Comparison of ENCODE assay signal across 9 mouse cellular contexts in the genomic region with DNA sequence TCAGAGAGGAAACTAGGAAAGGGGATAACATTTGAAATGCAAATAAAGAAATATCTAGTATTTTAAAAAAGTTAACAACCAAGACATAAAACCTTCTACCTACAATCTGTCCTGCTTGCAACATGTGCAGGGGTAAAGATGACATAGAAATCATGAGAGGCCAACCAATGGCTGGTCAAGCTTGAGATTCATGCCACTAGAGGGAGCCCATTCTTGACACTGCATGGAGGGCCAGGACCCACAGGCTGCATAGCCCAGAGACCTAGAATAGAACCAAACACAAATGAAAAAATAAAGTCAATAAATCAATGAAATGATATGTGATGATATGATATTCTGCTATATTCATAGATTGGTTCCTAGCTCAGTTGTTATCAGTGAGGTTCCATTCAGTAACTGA.
DNase-seq lines count a peak whose midpoint lies in the region; ATAC-seq lines count a peak whose summit lies in the region.
"Had no signal": no experiment of that assay in that cellular context is flagged by ENCODE, and none has a peak within 500 bp of the region (broad histone marks: within the 10 kb centered on the region; RNA-seq: fewer than 3 reads in every experiment).

No protein-coding gene starts in this region.

- no peak overlapping the region for H3K4me2 ChIP-seq in hindbrain, embryonic 16.5 days (ENCODE audit: low read length)
- no peak overlapping the region for H3K4me2 ChIP-seq in embryonic facial prominence, embryonic 12.5 days (replicated peaks)

- peak; percentile 7 for DNase-seq in hindbrain, embryonic 10.5 days (ENCODE audit: low spot score)
- DNase-seq in 416B (ENCODE audit: low read depth), result peak; percentile 47
- peak; percentile 57 for DNase-seq in adipocyte (ENCODE audit: low spot score)
- DNase-seq in ovary, postnatal 14 days (ENCODE audit: low spot score), result no peak
- DNase-seq in heart, adult 8-10 months (ENCODE audit: low spot score), result no peak
- no peak for DNase-seq in left cerebral cortex, postnatal 25 days (ENCODE audit: low spot score in 2 of 2)
- DNase-seq: thymus, postnatal 4 days had no signal

- no peak overlapping the region for H3K27ac ChIP-seq in hindbrain, embryonic 10.5 days
- H3K27ac ChIP-seq in hindbrain, embryonic 16.5 days (ENCODE audit: low read depth, low read length), result no peak overlapping the region
- H3K27ac ChIP-seq in embryonic facial prominence, embryonic 12.5 days, result no peak overlapping the region

- H3K9ac ChIP-seq in hindbrain, embryonic 16.5 days (ENCODE audit: low read depth, low read length), result no peak overlapping the region
- no peak overlapping the region for H3K9ac ChIP-seq in embryonic facial prominence, embryonic 12.5 days

- no peaks in the 10 kb centered on the region for H3K9me3 ChIP-seq in hindbrain, embryonic 10.5 days
- H3K9me3 ChIP-seq in hindbrain, embryonic 16.5 days (ENCODE audit: control insufficient read depth, low read length), result no peaks in the 10 kb centered on the region; the same call in 1 of the 2 replicates
- H3K9me3 ChIP-seq in embryonic facial prominence, embryonic 12.5 days, result no peaks in the 10 kb centered on the region

- intact Hi-C loops in left cerebral cortex, postnatal 25 days (cut with DNase I), result no loop called here

- no peak overlapping the region for H3K4me3 ChIP-seq in hindbrain, embryonic 10.5 days
- no peak overlapping the region for H3K4me3 ChIP-seq in hindbrain, embryonic 16.5 days (ENCODE audit: low read length)
- no peak overlapping the region for H3K4me3 ChIP-seq in embryonic facial prominence, embryonic 12.5 days

- no peak for ATAC-seq in hindbrain, embryonic 16.5 days
- 0 out of 2 replicates have a peak, but pooled peaks have one; percentile 35 for ATAC-seq in embryonic facial prominence, embryonic 12.5 days (ENCODE audit: insufficient number of reproducible peaks, insufficient read depth, low FRiP score, low TSS enrichment)

- no peaks in the 10 kb centered on the region for H3K27me3 ChIP-seq in hindbrain, embryonic 10.5 days (ENCODE audit: insufficient read depth, poor library complexity, severe bottlenecking)
- H3K27me3 ChIP-seq in hindbrain, embryonic 16.5 days (replicated peaks; ENCODE audit: control insufficient read depth, insufficient read depth, low read length), result no peaks in the 10 kb centered on the region
- H3K27me3 ChIP-seq in embryonic facial prominence, embryonic 12.5 days, result no peaks in the 10 kb centered on the region

- H3K4me1 ChIP-seq in hindbrain, embryonic 10.5 days (replicated peaks), result no peaks in the 10 kb centered on the region
- H3K4me1 ChIP-seq in hindbrain, embryonic 16.5 days (ENCODE audit: control insufficient read depth, insufficient read depth, low read depth, low read length), result no peaks in the 10 kb centered on the region
- H3K4me1 ChIP-seq in embryonic facial prominence, embryonic 12.5 days, result no peaks in the 10 kb centered on the region

- H3K36me3 ChIP-seq in hindbrain, embryonic 10.5 days, result no peaks in the 10 kb centered on the region
- H3K36me3 ChIP-seq in hindbrain, embryonic 16.5 days (ENCODE audit: control insufficient read depth, insufficient read depth, low read length), result no peaks in the 10 kb centered on the region
- no peaks in the 10 kb centered on the region for H3K36me3 ChIP-seq in embryonic facial prominence, embryonic 12.5 days

Comparison
In these comparisons a context has a peak if more than half of its experiments do, and no peak if none do; other contexts are left out.
1. DNase-seq: peak in hindbrain, embryonic 10.5 days (single experiment), 416B (single experiment) and adipocyte (single experiment); none in ovary, postnatal 14 days (single experiment), heart, adult 8-10 months (single experiment) and left cerebral cortex, postnatal 25 days (0 of 2).